Mouse (Mus musculus) forebrain, embryonic 14.5 days (tissue): Measurements from ENCODE around the gene Siah1a. TPM values are rescaled to one million over a fixed set of nuclear protein-coding genes. Genes with fewer than 3 reads are reported as not detected.
A peak's percentile ranks its signal among the peaks of the same experiment; 100 is the strongest.

Experiments used
- ATAC-seq: fragments of 200-750 bp; cut with Nextera tagmentation; 2 replicates; pipeline ENCODE4 v1.8.0; 2017; ENCODE audit warnings: mild to moderate bottlenecking, moderate library complexity
- DNase-seq: peaks from one replicate; pipeline ENCODE4 v3.0.0-alpha.2; 2015; ENCODE audit warnings: low spot score
- H3K27ac ChIP-seq: fragments of 300-500 bp; sonication (generic); 2 replicates; pipeline ENCODE4 v1.5.1; 2014; ENCODE audit warnings: low read depth, mild to moderate bottlenecking, control low read depth, low read length, moderate library complexity
- H3K27me3 ChIP-seq: fragments of 300-500 bp; sonication (generic); replicated peaks from 2 replicates; pipeline ENCODE4 v1.6.1; 2014; ENCODE audit warnings: low read length, control low read depth, mixed read lengths; ENCODE audit not compliant: control insufficient read depth, insufficient read depth
- H3K36me3 ChIP-seq: fragments of 300-500 bp; sonication (generic); 2 replicates; pipeline ENCODE4 v1.6.1; 2014; ENCODE audit warnings: low read length, control low read depth; ENCODE audit not compliant: control insufficient read depth, insufficient read depth
- H3K4me1 ChIP-seq: fragments of 300-500 bp; sonication (generic); 2 replicates; pipeline ENCODE4 v1.6.1; 2014; ENCODE audit warnings: antibody characterized with exemption, low read length, control low read depth; ENCODE audit not compliant: control insufficient read depth, insufficient read depth
- H3K4me2 ChIP-seq: fragments of 300-500 bp; sonication (generic); 2 replicates; pipeline ENCODE4 v1.6.1; 2014; ENCODE audit warnings: mild to moderate bottlenecking, control low read depth, low read length
- H3K4me3 ChIP-seq: fragments of 300-500 bp; sonication (generic); 2 replicates; pipeline ENCODE4 v1.5.1; 2014; ENCODE audit warnings: low read depth, low read length, control low read depth
- H3K9ac ChIP-seq: fragments of 300-500 bp; sonication (generic); 2 replicates; pipeline ENCODE4 v1.6.1; 2014; ENCODE audit warnings: mild to moderate bottlenecking, low read length, control low read depth, moderate library complexity
- H3K9me3 ChIP-seq: fragments of 300-500 bp; sonication (generic); replicated peaks from 2 replicates; pipeline ENCODE4 v1.6.1; 2016; ENCODE audit warnings: low read length, control low read depth, mixed read lengths; ENCODE audit not compliant: control insufficient read depth
- WGBS: fragments of 180-500 bp; shearing (Covaris S2); extraction: QIAGEN DNeasy Blood & Tissue Kit; methylation state at CpG from one replicate; pipeline ENCODE4 v1.1.7; 2014; 5-methylcytosine and 5-hydroxymethylcytosine counted together
- polyA plus RNA-seq: library from polyadenylated mRNA; unstranded; fragments of >200 nt; fragmentation: Nextera tagmentation; extraction: Ambion mirVana; gene quantifications from 2 replicates; pipeline ENCODE4 v1.2.1, GENCODE M21; 2014

The Siah1a gene
- polyA plus RNA-seq, 1 experiment from 2014 or later = 104 TPM

DNA sequence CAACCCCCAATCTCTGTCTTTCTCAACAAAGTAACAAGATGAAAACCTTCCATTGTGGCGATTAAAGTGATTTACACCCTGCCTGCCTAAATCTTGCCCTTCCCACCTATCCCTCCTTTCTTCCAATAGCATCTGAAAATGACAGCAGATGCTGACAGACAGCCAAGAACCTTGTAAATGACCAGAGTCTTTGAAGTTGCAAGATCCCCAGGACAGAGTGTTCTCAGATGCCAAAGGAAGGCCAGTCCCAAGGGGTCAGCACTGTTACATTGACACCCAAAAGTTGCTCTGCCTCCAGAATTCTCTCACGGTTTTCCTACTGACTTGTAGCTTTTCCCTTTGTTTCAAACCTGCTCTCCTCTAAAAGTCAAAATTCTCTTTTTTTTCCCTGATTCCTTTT is 4.1 kb upstream of the Siah1a start:
- Histone ChIP-seq H3K9ac (no peak overlapping the region), H3K4me3 (no peak overlapping the region), H3K4me2 (no peak overlapping the region), H3K4me1 (0 out of 2 replicates have a peak, but pooled peaks cover 4% of the 10 kb centered on the region), H3K36me3 (no peaks in the 10 kb centered on the region), H3K27me3 (no peaks in the 10 kb centered on the region), H3K27ac (no peak overlapping the region), H3K9me3 (no peaks in the 10 kb centered on the region)
- ATAC-seq (no peak), DNase-seq (no peak)
- WGBS = 65% methylated on average over 2 of the region's 2 CpGs

DNA sequence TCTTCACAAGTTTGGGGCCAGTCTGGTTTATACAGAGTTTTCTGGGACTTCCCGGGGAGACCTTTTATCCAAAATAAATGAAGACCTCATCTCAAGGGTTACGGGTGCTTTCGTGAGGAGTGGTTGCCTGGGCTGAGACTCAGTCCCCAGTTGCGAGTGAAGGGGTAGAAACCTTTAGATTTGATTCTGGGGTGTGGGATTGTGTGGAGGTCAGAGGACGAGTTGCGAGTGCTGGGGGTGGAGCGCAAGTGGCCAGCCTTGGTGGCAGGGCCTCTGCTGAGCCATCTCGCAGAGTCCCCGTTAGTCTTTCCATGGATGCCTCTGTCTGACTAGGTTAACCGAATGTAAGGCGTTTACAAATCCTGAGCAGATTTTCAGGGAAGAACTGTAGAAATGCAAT is 777 bp upstream of the Siah1a start:
- H3K9me3 ChIP-seq = no peaks in the 10 kb centered on the region
- peak; percentile 4; the same call in 1 of the 2 replicates for ATAC-seq
- H3K9ac ChIP-seq = peak overlapping the region; percentile 99
- no peak for DNase-seq
- H3K36me3 ChIP-seq = no peaks in the 10 kb centered on the region
- no peak overlapping the region for H3K27ac ChIP-seq
- peak overlapping the region; percentile 69 for H3K4me2 ChIP-seq
- whole genome bisulfite sequencing = 2% methylated on average over 11 of the region's 11 CpGs
- H3K4me3 ChIP-seq = peak overlapping the region; percentile 93
- no peaks in the 10 kb centered on the region for H3K27me3 ChIP-seq
- peaks cover 25% of the 10 kb centered on the region; the same call in 1 of the 2 replicates for H3K4me1 ChIP-seq

DNA sequence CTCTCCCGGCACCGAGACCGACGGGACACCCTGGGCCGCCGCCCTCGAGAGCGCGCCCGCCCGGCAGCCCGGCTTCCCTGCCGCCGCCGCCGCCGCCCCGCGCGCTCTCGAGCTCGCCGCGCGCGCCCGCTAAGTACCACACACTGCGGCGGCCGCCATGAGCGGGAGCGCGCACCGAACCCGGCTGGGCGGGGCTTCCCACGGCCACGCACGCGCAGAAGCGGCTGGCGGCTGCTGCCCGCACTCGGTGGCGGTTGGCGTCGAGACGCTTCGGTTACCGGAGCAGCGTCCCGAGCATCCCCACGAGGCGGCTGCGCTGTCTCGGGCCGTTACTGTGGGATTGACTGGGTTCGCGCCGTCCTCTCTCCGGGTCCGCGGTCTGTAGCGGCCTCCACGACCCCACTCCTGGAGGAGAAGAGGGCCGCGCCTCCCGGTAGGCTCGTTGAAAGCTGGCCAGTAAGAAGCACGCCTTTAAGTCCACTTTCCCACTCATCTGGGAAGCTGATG is 254 bp upstream of the Siah1a start:
- Histone ChIP-seq H3K27me3 (no peaks in the 10 kb centered on the region), H3K27ac (peak overlapping the region; percentile 98), H3K4me1 (peaks cover 25% of the 10 kb centered on the region; the same call in 1 of the 2 replicates), H3K4me2 (peak overlapping the region; percentile 69), H3K9me3 (no peaks in the 10 kb centered on the region), H3K9ac (peak overlapping the region; percentile 99), H3K36me3 (no peaks in the 10 kb centered on the region), H3K4me3 (peak overlapping the region; percentile 93)
- peak; percentile 86 for ATAC-seq
- WGBS = under 1% methylated on average over 58 of the region's 70 CpGs
- peak; percentile 95 for DNase-seq

DNA sequence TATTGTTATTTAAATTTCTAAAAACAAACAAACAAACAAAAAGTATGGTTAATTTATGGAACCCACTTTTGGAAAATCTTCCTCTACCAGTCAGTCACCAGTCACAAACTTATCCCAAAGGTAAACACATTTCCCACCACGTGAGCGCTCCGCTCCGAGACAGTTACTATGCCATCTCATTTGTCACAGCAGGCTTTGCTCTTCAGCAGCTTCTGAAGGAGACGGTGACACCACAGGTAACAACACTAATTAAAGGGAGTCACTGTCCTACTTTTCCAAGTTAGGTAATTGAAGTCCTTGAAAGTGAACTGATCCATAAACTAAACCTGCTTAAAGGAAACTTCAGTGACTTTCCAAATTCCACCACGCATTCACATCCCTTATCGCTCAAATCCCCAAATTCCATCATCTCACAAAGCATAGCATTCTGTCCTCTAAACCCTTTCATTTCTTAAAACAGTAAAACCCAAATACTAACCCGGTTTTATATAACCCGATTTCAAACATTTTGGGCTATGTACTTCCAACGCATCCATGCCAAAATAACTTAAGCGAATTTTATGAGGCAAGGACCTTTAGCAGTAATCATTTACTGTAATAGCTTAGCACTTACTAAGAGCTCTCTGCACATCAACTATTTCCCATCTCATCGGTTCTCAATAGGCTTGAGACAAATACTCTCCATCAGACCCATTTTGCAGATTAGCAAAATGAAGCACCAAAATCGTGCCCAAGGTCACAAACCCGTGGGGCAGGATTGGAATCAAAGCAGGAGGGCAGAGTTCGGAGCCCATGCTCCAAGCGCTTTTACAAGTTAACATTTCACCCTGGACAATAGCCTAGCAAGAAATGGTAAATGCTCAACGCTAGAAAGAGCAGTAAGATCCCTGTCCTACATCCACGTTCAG is 1.2 kb downstream of the Siah1a start:
- Histone ChIP-seq H3K4me2 (peak overlapping the region; percentile 69), H3K27me3 (no peaks in the 10 kb centered on the region), H3K4me3 (peak overlapping the region; percentile 93), H3K9me3 (no peaks in the 10 kb centered on the region), H3K27ac (peak overlapping the region; percentile 98), H3K9ac (peak overlapping the region; percentile 99), H3K4me1 (peaks cover 25% of the 10 kb centered on the region; the same call in 1 of the 2 replicates), H3K36me3 (no peaks in the 10 kb centered on the region)
- peak; percentile 37 for DNase-seq
- no peak for ATAC-seq
- 4% methylated on average over 18 of the region's 18 CpGs for WGBS

DNA sequence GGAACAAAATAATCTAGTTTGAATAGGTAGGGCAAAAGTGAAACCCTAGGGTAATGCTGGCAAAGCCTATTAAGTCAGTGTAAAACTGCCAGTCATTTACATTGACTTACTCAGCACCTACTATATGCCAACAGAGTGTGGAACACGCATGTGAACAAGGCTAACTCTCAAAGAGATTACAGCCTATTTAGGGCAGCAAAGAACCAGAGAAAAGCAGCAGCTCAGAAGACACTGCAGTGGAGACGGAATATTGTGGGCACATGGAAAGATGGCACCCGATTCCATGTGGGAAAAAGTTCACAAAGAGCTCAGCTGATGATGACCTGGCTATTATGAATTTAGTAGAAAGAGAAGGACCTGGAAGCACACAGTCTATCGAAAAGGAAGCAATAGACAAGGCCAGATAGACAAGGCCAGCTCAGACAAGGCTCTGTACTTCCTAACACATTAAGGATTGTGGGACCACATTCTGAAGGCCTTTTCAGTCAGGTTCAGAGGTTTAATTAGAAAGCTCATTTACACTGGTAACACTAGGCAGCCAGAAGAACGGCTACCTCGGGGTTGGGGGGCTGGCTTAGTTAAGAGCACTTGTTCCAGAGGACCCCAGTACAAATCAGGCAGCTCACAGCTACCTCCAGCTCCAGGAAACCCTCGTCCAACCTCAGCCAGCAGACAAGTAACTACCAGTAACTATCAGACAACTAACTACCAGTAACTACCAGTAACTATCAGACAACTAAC is 3.0 kb downstream of the Siah1a start:
- H3K4me1 ChIP-seq = peaks cover 25% of the 10 kb centered on the region; the same call in 1 of the 2 replicates
- no peaks in the 10 kb centered on the region for H3K36me3 ChIP-seq
- peak overlapping the region; percentile 11; the same call in 1 of the 2 replicates for H3K27ac ChIP-seq
- peak overlapping the region; percentile 12; the same call in 1 of the 2 replicates for H3K4me2 ChIP-seq
- H3K4me3 ChIP-seq = no peak overlapping the region
- ATAC-seq (no peak), DNase-seq (no peak)
- WGBS = 53% methylated on average over 7 of the region's 7 CpGs
- H3K9ac ChIP-seq = no peak overlapping the region
- no peaks in the 10 kb centered on the region for H3K27me3 ChIP-seq
- H3K9me3 ChIP-seq = no peaks in the 10 kb centered on the region

DNA sequence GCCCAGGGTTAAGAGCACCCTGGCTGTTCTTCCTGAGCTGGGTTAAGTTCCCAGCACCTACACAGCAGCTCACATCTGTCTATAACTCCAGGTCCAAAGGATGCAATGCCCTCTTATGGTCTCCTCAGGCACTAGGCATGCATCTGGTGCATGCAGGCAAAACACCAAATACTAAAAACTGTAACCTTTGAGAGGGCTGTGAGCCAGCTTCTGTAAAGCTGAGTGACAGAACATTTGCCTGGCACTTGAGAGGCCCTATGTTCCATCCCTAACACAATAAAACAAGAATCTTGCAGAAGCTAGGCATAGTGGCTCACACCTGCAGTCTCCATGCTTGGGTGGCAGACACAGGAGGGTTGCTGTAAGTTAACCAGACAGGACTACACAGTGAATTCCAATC is 4.1 kb downstream of the Siah1a start:
- no peaks in the 10 kb centered on the region for H3K36me3 ChIP-seq
- no peaks in the 10 kb centered on the region for H3K27me3 ChIP-seq
- H3K4me1 ChIP-seq = peaks cover 23% of the 10 kb centered on the region; the same call in 1 of the 2 replicates
- H3K27ac ChIP-seq = no peak overlapping the region
- no peaks in the 10 kb centered on the region for H3K9me3 ChIP-seq
- ATAC-seq (no peak), DNase-seq (no peak)
- no peak overlapping the region for H3K9ac ChIP-seq
- no peak overlapping the region for H3K4me3 ChIP-seq
- no peak overlapping the region for H3K4me2 ChIP-seq

DNA sequence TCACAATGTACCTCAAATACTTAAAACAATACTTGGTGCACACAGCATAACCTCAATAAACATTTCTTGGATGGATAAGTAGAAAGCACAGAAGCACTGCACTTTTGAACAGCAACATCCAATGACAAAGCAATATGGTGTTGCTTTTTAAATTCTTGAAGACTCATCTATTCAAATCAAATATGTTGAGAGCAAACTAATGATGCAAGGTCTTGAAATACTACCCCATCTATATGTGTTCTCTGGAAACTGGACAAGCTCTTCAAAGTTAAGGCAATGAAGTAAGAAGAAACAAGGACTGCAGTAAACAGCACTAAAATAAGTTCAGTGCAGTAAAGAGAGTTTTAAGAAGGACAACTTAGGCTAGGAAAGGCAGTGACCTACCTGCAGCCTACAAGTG is 4.8 kb downstream of the Siah1a start:
- Histone ChIP-seq H3K9ac (no peak overlapping the region), H3K4me1 (peaks cover 21% of the 10 kb centered on the region; the same call in 1 of the 2 replicates), H3K4me2 (no peak overlapping the region), H3K9me3 (no peaks in the 10 kb centered on the region), H3K27ac (no peak overlapping the region), H3K27me3 (no peaks in the 10 kb centered on the region), H3K36me3 (no peaks in the 10 kb centered on the region), H3K4me3 (no peak overlapping the region)
- ATAC-seq (no peak), DNase-seq (no peak)

DNA sequence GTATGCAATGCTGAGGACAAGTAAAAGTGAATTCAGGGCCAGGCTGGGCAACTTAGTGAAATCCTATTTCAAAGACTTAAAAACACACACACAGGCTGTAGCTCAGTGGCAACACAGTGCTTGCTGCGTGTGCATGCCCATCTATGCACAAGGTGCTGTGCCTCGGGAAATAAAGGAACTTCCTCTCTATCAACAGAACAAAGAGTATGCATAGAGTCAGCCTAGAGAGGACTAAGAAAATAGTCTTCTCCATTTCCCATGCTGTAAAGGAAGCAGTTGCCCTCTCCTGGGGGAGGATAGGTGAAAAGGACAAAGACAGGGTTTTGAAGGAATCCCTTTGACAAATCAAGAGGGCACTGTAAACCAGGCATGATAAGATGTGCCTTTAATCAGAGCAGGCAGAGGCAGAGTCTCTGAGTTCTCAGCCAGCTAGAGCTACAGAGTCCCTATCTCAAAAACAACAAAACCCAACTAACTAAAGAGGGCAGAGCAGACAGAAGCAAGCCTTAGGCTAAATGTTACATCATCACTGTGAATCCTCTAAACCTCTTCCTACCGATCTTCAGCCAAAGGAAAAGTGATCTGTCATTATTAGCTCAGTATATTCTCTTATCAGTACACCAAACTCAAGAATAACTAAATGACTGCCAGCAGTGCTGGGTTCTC is 10.2 kb downstream of the Siah1a start:
- H3K36me3 ChIP-seq = no peaks in the 10 kb centered on the region
- WGBS = 51% methylated on average over 3 of the region's 3 CpGs
- no peak for ATAC-seq
- no peaks in the 10 kb centered on the region for H3K27me3 ChIP-seq
- no peak for DNase-seq
- H3K4me2 ChIP-seq = no peak overlapping the region
- no peak overlapping the region for H3K27ac ChIP-seq
- peaks cover 6% of the 10 kb centered on the region; the same call in 1 of the 2 replicates for H3K4me1 ChIP-seq
- no peak overlapping the region for H3K9ac ChIP-seq
- no peaks in the 10 kb centered on the region for H3K9me3 ChIP-seq
- no peak overlapping the region for H3K4me3 ChIP-seq
